ENCODE assay signal across 8 mouse cellular contexts in genomic region chr11:102317901-102318575, GRCm38 (mm10). TPM values are rescaled to one million over a fixed set of nuclear protein-coding genes. Genes with fewer than 3 reads are reported as not detected.
DNase-seq lines count a peak whose midpoint lies in the region; ATAC-seq lines count a peak whose summit lies in the region.

No protein-coding gene starts in this region.

- H3K4me1 ChIP-seq in embryonic facial prominence, embryonic 12.5 days: peaks cover 21% of the 10 kb centered on the region
- peaks cover 26% of the 10 kb centered on the region for H3K4me1 ChIP-seq in heart, embryonic 13.5 days
- peaks cover 17% of the 10 kb centered on the region for H3K4me1 ChIP-seq in kidney, embryonic 16.5 days (ENCODE audit: insufficient read depth, low read length)

- H3K4me2 ChIP-seq in embryonic facial prominence, embryonic 12.5 days (replicated peaks): peak overlapping the region; percentile 89
- peak overlapping the region; percentile 86 for H3K4me2 ChIP-seq in heart, embryonic 13.5 days
- H3K4me2 ChIP-seq in kidney, embryonic 16.5 days (replicated peaks; ENCODE audit: low read depth, low read length): peak overlapping the region; percentile 96

- H3K27ac ChIP-seq in embryonic facial prominence, embryonic 12.5 days: peak overlapping the region; percentile 100
- peak overlapping the region; percentile 99 for H3K27ac ChIP-seq in heart, embryonic 13.5 days (replicated peaks)
- H3K27ac ChIP-seq in kidney, embryonic 16.5 days (ENCODE audit: low read length): peak overlapping the region; percentile 98

- peak; percentile 81 for DNase-seq in CD4-positive, CD25-positive, alpha-beta regulatory T cell, adult 2 months (ENCODE audit: low read depth, low spot score)
- peak; percentile 91 for DNase-seq in adrenal gland, adult 2 months
- DNase-seq in lung, postnatal 10 days: peak; percentile 87
- peak; percentile 47 for DNase-seq in retina, adult 2 months (ENCODE audit: low read depth, low spot score)
- peak; percentile 62 for DNase-seq in urinary bladder, postnatal 25 days (ENCODE audit: low spot score)

- peak; percentile 64 for ATAC-seq in embryonic facial prominence, embryonic 12.5 days (ENCODE audit: insufficient number of reproducible peaks, insufficient read depth, low FRiP score, low TSS enrichment)
- peak; percentile 33; the same call in 1 of the 2 replicates for ATAC-seq in heart, embryonic 13.5 days (ENCODE audit: extremely low read depth, insufficient number of reproducible peaks, low FRiP score, low TSS enrichment)
- ATAC-seq in kidney, embryonic 16.5 days (ENCODE audit: low FRiP score, low TSS enrichment): peak; percentile 64

- H3K27me3 ChIP-seq in embryonic facial prominence, embryonic 12.5 days: no peaks in the 10 kb centered on the region
- 0 out of 2 replicates have a peak, but pooled peaks cover 4% of the 10 kb centered on the region for H3K27me3 ChIP-seq in heart, embryonic 13.5 days (replicated peaks)
- no peaks in the 10 kb centered on the region for H3K27me3 ChIP-seq in kidney, embryonic 16.5 days (ENCODE audit: insufficient read depth, low read length)

- no peaks in the 10 kb centered on the region for H3K9me3 ChIP-seq in embryonic facial prominence, embryonic 12.5 days
- no peaks in the 10 kb centered on the region for H3K9me3 ChIP-seq in heart, embryonic 13.5 days
- H3K9me3 ChIP-seq in kidney, embryonic 16.5 days (ENCODE audit: low read length): no peaks in the 10 kb centered on the region

- WGBS in embryonic facial prominence, embryonic 12.5 days: 1% methylated on average over 58 of the region's 77 CpGs
- 0% methylated on average over 42 of the region's 77 CpGs for WGBS in heart, embryonic 13.5 days
- WGBS in kidney, embryonic 16.5 days: 0% methylated on average over 31 of the region's 77 CpGs

- peaks cover 20% of the 10 kb centered on the region for H3K36me3 ChIP-seq in embryonic facial prominence, embryonic 12.5 days
- H3K36me3 ChIP-seq in heart, embryonic 13.5 days: peaks cover 27% of the 10 kb centered on the region
- H3K36me3 ChIP-seq in kidney, embryonic 16.5 days (ENCODE audit: insufficient read depth, low read length): peaks cover 19% of the 10 kb centered on the region

- peak overlapping the region; percentile 100 for H3K9ac ChIP-seq in embryonic facial prominence, embryonic 12.5 days
- H3K9ac ChIP-seq in heart, embryonic 13.5 days: peak overlapping the region; percentile 100
- H3K9ac ChIP-seq in kidney, embryonic 16.5 days (replicated peaks; ENCODE audit: low read length): peak overlapping the region; percentile 100

- H3K4me3 ChIP-seq in embryonic facial prominence, embryonic 12.5 days: peak overlapping the region; percentile 99
- H3K4me3 ChIP-seq in heart, embryonic 13.5 days: peak overlapping the region; percentile 100
- H3K4me3 ChIP-seq in kidney, embryonic 16.5 days (ENCODE audit: low read length): peak overlapping the region; percentile 98

RNA-seq across cellular contexts. Expression of gene Ubtf, which starts 1.5 kb away (rescaled TPM):
- 100 to 1,000 TPM in 1 of 2 experiments, 10 to 100 TPM in 1; 95.9 to 110 TPM for total RNA-seq in adrenal gland, adult 2 months (2021)
- 24.2 and 25.4 TPM in 2 replicates for polyA plus RNA-seq in adrenal gland, adult 2 months (2012; rRNA removed)
- 103 and 114 TPM in 2 replicates for polyA plus RNA-seq in embryonic facial prominence, embryonic 12.5 days (2016; fragmentation: Nextera tagmentation; extraction: Ambion mirVana)
- polyA plus RNA-seq in heart, embryonic 13.5 days (2015; fragmentation: Nextera tagmentation; extraction: Ambion mirVana): 51.1 and 53.1 TPM in 2 replicates
- polyA plus RNA-seq in kidney, embryonic 16.5 days (2015; fragmentation: Nextera tagmentation; extraction: Ambion mirVana): 94.7 and 97.3 TPM in 2 replicates

RNA-seq across cellular contexts. Expression of gene Atxn7l3, which starts 21.6 kb away (rescaled TPM):
- 10 to 100 TPM; 44.2 to 45.1 TPM for total RNA-seq in adrenal gland, adult 2 months (2021)
- polyA plus RNA-seq in adrenal gland, adult 2 months (2012; rRNA removed): 43.2 and 46.5 TPM in 2 replicates
- polyA plus RNA-seq in embryonic facial prominence, embryonic 12.5 days (2016; fragmentation: Nextera tagmentation; extraction: Ambion mirVana): 25.0 and 26.1 TPM in 2 replicates
- 8.5 and 9.2 TPM in 2 replicates for polyA plus RNA-seq in heart, embryonic 13.5 days (2015; fragmentation: Nextera tagmentation; extraction: Ambion mirVana)
- polyA plus RNA-seq in kidney, embryonic 16.5 days (2015; fragmentation: Nextera tagmentation; extraction: Ambion mirVana): 12.4 and 13.3 TPM in 2 replicates

RNA-seq across cellular contexts. Expression of gene Tmub2, which starts 33.3 kb away (rescaled TPM):
- 10 to 100 TPM; 57.2 to 59.4 TPM for total RNA-seq in adrenal gland, adult 2 months (2021)
- polyA plus RNA-seq in adrenal gland, adult 2 months (2012; rRNA removed): 55.8 and 58.9 TPM in 2 replicates
- polyA plus RNA-seq in embryonic facial prominence, embryonic 12.5 days (2016; fragmentation: Nextera tagmentation; extraction: Ambion mirVana): 48.9 and 53.6 TPM in 2 replicates
- 36.8 and 41.2 TPM in 2 replicates for polyA plus RNA-seq in heart, embryonic 13.5 days (2015; fragmentation: Nextera tagmentation; extraction: Ambion mirVana)
- polyA plus RNA-seq in kidney, embryonic 16.5 days (2015; fragmentation: Nextera tagmentation; extraction: Ambion mirVana): 64.4 and 66.7 TPM in 2 replicates

RNA-seq across cellular contexts. Expression of gene Slc4a1, which starts 48.0 kb away (rescaled TPM):
- under 1 TPM; 0.35 to 0.49 TPM for total RNA-seq in adrenal gland, adult 2 months (2021)
- 0.02 TPM in 1 of 2 replicates, not detected in the other for polyA plus RNA-seq in adrenal gland, adult 2 months (2012; rRNA removed)
- 24.5 and 26.4 TPM in 2 replicates for polyA plus RNA-seq in embryonic facial prominence, embryonic 12.5 days (2016; fragmentation: Nextera tagmentation; extraction: Ambion mirVana)
- polyA plus RNA-seq in heart, embryonic 13.5 days (2015; fragmentation: Nextera tagmentation; extraction: Ambion mirVana): 47.2 and 59.5 TPM in 2 replicates
- polyA plus RNA-seq in kidney, embryonic 16.5 days (2015; fragmentation: Nextera tagmentation; extraction: Ambion mirVana): 9.0 and 9.6 TPM in 2 replicates

RNA-seq across cellular contexts. Expression of gene Asb16, which starts 49.5 kb away (rescaled TPM):
- under 1 TPM; 0.12 to 0.45 TPM for total RNA-seq in adrenal gland, adult 2 months (2021)
- 0.75 and 0.95 TPM in 2 replicates for polyA plus RNA-seq in adrenal gland, adult 2 months (2012; rRNA removed)
- 0.10 and 0.18 TPM in 2 replicates for polyA plus RNA-seq in embryonic facial prominence, embryonic 12.5 days (2016; fragmentation: Nextera tagmentation; extraction: Ambion mirVana)
- polyA plus RNA-seq in heart, embryonic 13.5 days (2015; fragmentation: Nextera tagmentation; extraction: Ambion mirVana): 0.09 TPM in 1 of 2 replicates, not detected in the other
- not detected in 2 replicates for polyA plus RNA-seq in kidney, embryonic 16.5 days (2015; fragmentation: Nextera tagmentation; extraction: Ambion mirVana)

Comparison
In these comparisons a context has a peak if more than half of its experiments do, and no peak if none do; other contexts are left out.
1. Peak in every context shown above with its lines: DNase-seq, ATAC-seq, H3K4me3 ChIP-seq and H3K27ac ChIP-seq.